Mouse (Mus musculus): ENCODE data around the gene D030056L22Rik.

DNA sequence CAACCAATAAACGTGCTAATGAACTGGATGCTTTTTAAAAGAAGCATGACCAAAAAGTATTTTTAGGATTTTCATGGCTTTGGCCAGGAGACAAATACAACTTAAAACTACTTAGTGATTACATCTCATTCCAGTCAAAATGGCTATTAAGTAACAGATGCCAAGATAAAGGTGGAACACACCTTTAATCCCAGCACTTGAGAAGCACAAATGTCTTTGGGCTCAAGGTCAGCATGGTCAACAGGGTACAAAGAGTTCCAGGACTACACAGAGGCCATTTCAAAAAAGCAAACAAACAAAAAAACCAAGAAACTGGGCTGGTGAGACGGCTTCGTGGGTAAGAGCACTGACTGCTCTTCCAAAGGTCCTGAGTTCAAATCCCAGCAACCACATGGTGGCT lies 7.3 kb downstream of the D030056L22Rik start:
- TF ChIP-seq POLR2A (IDR thresholded peaks at IDR 0.05; ENCODE audit: insufficient read depth, low read depth, low read length) (no peak), CTCF (IDR thresholded peaks at IDR 0.05) (no peak), EP300 (IDR thresholded peaks at IDR 0.05; ENCODE audit: insufficient read depth, low read depth, low read length) (no peak)

Data from heart, adult 2 months (tissue).